Mouse (Mus musculus) layer of hippocampus, postnatal 14 days (tissue): ENCODE measurements around the gene Gm14147. TPM values are rescaled to one million over a fixed set of nuclear protein-coding genes. Genes with fewer than 3 reads are reported as not detected.
"Not testable (repeated sequence)": the region's sequence is repeated elsewhere in the genome, so short reads cannot be mapped to it uniquely, and the experiment has no call there.

ENCODE experiments used
- DNase-seq, 2 experiments: peaks; one replicate each; pipeline ENCODE4 v3.0.0; 2021 to 2022; ENCODE audit warnings: low spot score in 2 of 2, mixed read lengths in 1 of 2
- long read RNA-seq, 2 experiments: library from polyadenylated mRNA; stranded (forward); transcript quantifications; one replicate each; pipeline ENCODE4 v2.0.0; 2021
- total RNA-seq, 2 experiments: library from RNA; stranded (reverse); gene quantifications; 2 replicates each; pipeline ENCODE4 v1.2.3; 2021

The Gm14147 gene
- not detected for total RNA-seq
- long read RNA-seq, experiment 1: 0 reads
- long read RNA-seq, experiment 2: 0 reads

DNA sequence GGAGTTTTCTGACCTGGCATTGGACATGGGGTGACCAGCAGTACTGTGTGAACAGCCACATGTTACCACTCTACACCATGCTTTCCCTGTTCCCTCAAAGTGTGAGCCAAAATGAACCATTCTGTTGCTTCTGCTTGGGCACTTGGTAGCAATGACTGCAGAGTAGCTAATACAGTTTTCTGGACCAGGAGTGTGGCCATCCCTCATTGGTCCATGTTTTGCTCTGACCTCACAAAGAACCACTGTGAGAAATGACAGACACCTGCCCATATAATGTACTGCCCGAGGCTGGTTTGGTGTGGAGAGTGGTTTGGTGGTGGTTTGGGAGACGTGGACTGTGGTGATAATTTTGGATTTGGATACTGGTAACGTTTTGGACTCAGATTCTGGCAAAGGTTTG lies at the start of gene Gm14147:
Gene Gm14147 (plus strand): TSS at position 301 of the 400 bp plus-strand sequence.
- not testable (repeated sequence) for DNase-seq

DNA sequence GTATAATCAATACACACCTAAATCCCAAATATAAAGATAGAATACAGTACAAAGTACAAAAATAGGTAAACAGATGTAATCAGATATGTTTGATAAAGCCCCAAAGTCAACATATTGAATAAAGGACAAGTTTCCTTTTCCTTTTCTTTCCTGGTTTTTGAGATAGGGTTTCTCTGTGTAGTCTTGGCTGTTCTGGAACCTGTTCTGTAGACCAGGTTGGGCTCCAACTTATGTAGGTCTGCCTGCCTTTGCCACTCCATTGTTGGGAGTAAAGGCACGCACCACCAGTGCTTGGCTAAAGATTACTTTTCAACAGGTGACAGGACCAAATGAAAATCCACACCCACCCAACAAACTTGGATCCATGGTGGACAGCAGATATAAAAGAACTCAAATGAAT lies 41.4 kb upstream of the Gm14147 start:
- no peak for DNase-seq

GRCm38 (mm10) chr2:151092250-151092649 lies 5.8 kb upstream of the Gm14147 start, which contains the start of gene Gm14151:
Gene Gm14151 (minus strand): TSS chr2:151092350.
- DNase-seq: not testable (repeated sequence)

Other genes with a start within 250 kb of the Gm14147 start
- 100 to 1,000 TPM; 239 to 243 TPM for gene Abhd12, start 193.5 kb upstream of the Gm14147 start, total RNA-seq
- gene Gins1, start 192.8 kb upstream of the Gm14147 start, total RNA-seq: 1 to 10 TPM; 1.9 to 4.7 TPM
- 1 to 10 TPM; 6.1 to 7.8 TPM for gene Ninl, start 58.9 kb upstream of the Gm14147 start, total RNA-seq
- gene Nanp, start 58.8 kb upstream of the Gm14147 start, total RNA-seq: 10 to 100 TPM; 19.1 to 20.9 TPM
- gene Gm14151, start 5.9 kb upstream of the Gm14147 start, total RNA-seq: not detected